Mouse (Mus musculus): ENCODE measurements around the gene Repin1. TPM values are rescaled to one million over a fixed set of nuclear protein-coding genes. Genes with fewer than 3 reads are reported as not detected.
"Not testable (repeated sequence)": the region's sequence is repeated elsewhere in the genome, so short reads cannot be mapped to it uniquely, and the experiment has no call there.

The Repin1 gene
- total RNA-seq, 2 experiments from 2014 or later = 24.3 to 27.7 TPM

DNA sequence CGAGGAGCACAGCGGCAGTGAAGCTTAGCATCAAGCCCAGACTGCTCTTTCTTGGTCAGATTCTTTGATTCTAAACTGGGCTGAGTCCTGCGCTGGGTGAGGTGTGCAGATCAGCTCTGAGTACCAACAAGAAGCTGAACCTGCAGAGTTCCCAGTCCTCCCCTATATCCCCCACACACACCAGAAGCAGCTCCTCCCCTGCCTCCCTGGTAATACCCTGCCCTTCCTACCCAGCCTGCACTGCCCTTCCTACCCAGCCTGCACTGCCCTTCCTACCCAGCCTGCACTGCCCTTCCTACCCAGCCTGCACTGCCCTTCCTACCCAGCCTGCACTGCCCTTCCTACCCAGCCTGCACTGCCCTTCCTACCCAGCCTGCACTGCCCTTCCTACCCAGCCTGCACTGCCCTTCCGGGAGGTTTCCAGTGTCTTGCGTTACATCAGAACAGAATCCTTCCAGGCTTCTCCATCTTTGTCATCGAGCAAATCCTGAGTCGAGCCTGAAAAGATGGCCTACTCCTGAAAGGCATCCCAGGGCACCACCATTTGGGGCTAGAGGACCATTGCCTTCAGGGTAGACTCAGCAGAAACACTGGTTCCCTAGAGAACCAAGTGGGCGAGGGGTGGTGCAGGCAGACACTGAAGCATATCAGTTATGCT is 28.6 kb downstream of the Repin1 start:
- intact Hi-C loops (cut with DNase I); DNase-seq: not testable (repeated sequence)

GRCm38 (mm10) chr6:48623460-48623859 is 29.8 kb downstream of the Repin1 start:
- intact Hi-C loops (cut with DNase I) = no loop called here
- DNase-seq = no peak

DNA sequence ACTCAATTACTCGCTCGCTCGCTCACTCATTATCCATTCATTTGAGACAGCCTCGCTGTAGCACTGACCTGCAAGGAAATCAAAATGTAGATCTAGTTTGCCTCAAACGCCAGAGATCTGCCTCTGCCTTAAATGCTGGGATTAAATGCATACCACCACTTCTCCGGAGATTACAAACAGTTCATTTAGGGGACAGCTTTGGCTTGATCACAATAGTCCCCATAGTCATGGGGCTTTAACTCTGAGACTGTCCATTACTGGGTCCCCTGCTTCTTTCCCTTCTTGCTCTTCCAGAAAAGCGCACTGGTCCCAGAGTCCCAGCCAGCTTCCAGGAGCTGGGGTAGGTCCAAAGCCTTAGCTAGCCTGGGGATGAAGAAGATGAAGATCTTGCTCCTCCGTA is 32.8 kb downstream of the Repin1 start, which contains the start of gene AI854703:
TSS of gene AI854703 (plus strand) at position 301 of the 400 bp plus-strand sequence.
- intact Hi-C loops (cut with DNase I) = loop anchor here (2.0 kb wide), 1 partner anchor 24 kb away; the partner anchor contains the start of gene Zfp775
- DNase-seq = no peak

DNA sequence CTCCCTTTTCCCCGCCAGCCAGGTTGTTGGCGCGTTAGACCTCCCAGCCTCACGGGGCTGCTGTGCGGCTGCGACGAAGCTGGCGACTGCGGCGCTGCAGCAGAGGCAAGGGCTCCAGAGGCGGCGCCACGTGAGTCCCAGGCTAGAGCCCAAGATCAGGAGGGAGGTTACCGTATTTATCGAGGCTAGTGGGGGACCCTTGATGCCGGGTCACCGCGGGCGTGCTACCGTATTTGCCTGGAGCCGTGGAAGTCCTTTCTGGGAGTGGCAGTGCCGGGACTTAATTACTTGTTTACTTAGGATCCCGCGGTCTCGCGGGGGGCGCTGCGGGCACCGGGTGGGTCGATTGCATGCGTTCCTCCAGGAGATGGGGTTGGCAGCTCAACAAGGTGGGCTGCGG is 33.3 kb downstream of the Repin1 start:
- intact Hi-C loops (cut with DNase I) = loop anchor here (2.0 kb wide), 1 partner anchor 24 kb away; the partner anchor contains the start of gene Zfp775
- DNase-seq = peak; percentile 52 to 60

- no peak for DNase-seq
Measured at GRCm38 (mm10) chr6:48627511-48627924, 33.8 kb downstream of the Repin1 start.

GRCm38 (mm10) chr6:48628377-48628776 is 34.7 kb downstream of the Repin1 start:
- intact Hi-C loops (cut with DNase I) = no loop called here
- DNase-seq = no peak

More at GRCm38 (mm10) chr6:48627511-48627924, 33.8 kb downstream of the Repin1 start:
- intact Hi-C loops (cut with DNase I) = loop anchor here (2.0 kb wide), 1 partner anchor 25 kb away; the partner anchor contains the start of gene Zfp775

- peak in 1 of 2 experiments; percentile 14 for DNase-seq
- intact Hi-C loops (cut with DNase I) = no loop called here
Measured at GRCm38 (mm10) chr6:48628808-48629660, 35.4 kb downstream of the Repin1 start.

DNA sequence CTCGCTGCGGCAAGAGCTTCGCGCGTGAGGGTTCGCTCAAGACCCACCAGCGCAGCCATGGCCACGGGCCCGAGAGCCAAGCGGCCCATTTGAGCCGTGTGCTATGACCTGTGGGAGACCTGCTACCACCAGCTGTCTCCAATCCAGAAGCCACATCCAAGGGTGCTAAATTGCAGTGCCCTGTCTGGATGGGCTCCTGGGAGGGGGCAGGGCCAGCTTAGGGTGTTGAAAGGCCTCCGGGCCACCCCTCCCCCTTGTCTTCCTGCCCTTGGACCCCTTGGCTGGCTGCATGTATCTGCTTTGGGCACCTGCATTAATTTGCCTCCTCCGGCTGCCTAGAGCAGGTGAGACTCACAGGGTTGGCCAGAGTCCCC is 36.0 kb downstream of the Repin1 start:
- no peak for DNase-seq
- intact Hi-C loops (cut with DNase I) = no loop called here

DNA sequence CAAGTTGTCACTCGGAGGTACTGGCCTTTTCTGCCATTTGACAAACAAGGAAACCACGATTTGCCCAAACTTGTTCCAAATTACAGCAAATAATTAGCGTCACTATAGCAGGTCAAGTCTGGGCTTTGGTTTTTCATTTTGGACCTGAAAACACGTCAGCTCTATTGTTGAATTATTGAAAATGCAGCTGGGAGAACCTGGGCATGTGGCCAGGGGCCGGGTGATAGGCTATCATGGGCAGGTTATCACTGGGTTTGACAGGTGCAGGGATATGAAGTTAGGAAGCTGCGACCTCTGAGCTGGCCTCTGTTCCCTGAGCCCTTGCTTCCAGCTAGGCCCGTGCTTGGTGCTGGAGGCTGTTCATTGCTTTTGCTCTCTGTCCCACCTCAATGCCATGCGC is 37.1 kb downstream of the Repin1 start:
- intact Hi-C loops (cut with DNase I) = no loop called here
- no peak for DNase-seq

GRCm38 (mm10) chr6:48635105-48635504 is 41.4 kb downstream of the Repin1 start:
- DNase-seq = no peak
- intact Hi-C loops (cut with DNase I) = no loop called here

- DNase-seq = peak; percentile 52 to 71
- intact Hi-C loops (cut with DNase I) = no loop called here
Measured at GRCm38 (mm10) chr6:48636515-48636914, 42.8 kb downstream of the Repin1 start.

- no peak for DNase-seq
- intact Hi-C loops (cut with DNase I) = no loop called here
Measured at GRCm38 (mm10) chr6:48637811-48638500, 44.3 kb downstream of the Repin1 start.

- intact Hi-C loops (cut with DNase I) = no loop called here
- no peak for DNase-seq
Measured at GRCm38 (mm10) chr6:48638553-48638952, 44.9 kb downstream of the Repin1 start.

- DNase-seq = no peak
- intact Hi-C loops (cut with DNase I) = loop anchor here (2.0 kb wide), 1 partner anchor 59 kb away; no protein-coding TSS in a partner anchor
Measured at GRCm38 (mm10) chr6:48641391-48641790, 47.7 kb downstream of the Repin1 start.

DNA sequence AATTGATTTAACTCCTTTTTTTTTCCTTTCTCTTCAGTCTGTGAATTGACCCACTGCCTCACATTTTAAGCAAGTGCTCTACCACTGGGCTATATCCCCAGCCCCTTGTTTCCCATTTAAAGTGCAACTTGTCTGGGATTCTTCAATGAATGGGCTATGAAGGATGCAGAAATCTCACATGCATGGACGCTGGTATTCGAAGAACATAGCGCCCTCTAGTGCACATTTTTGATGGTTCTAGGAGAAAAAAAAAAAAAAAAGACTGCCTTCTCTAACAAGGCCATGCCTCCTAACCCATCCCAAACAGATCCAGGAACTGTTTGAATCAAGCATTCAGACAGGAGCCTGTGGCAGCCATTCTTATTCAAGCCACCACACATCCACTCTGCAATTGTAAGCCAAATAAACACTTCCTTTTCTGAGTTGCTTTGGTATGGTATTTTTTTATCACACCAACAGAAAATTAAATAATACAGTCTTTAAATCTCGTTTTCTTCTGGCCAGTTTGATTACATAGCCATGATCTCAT is 49.1 kb downstream of the Repin1 start:
- intact Hi-C loops (cut with DNase I) = loop anchor here (1.0 to 2.0 kb wide), 2 partner anchors 104 to 465 kb away; no protein-coding TSS in a partner anchor
- DNase-seq = peak; percentile 43 to 74

DNA sequence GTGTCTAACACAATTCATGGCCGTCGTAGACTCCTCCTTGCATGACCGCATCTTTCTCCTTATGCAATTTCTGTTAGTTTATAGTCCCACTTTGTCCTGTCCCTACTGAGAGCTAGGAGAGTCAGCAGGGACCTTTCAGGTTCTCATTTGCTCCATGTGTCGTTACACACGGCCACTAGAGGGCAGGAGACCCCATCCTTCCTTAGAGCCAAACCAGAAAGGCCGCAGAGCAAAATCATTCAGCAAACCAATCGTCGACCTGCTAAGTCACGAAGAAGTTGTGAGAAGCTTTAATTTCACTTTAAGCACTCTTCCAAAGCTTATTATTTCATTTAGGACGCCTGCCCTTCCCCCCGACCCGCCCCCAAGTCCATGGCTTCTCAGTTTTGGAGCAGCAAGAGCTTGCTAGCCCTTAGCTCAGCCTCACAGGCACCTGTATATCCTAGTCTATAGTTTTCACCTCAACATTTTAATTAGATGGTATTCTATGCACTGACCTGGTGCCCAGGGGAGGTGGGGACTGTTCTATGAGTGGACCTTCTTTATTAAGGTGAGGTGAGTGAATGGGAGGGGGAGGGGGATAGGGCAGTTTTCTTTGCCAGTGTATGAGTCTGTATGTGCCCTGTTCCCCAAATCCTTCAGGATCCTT is 52.1 kb downstream of the Repin1 start:
- intact Hi-C loops (cut with DNase I) = loop anchor here (1.0 to 5.0 kb wide), 5 partner anchors 37 to 312 kb away; partner anchors contain the start of gene Gimap4
- DNase-seq = peak; percentile 79 to 85

DNA sequence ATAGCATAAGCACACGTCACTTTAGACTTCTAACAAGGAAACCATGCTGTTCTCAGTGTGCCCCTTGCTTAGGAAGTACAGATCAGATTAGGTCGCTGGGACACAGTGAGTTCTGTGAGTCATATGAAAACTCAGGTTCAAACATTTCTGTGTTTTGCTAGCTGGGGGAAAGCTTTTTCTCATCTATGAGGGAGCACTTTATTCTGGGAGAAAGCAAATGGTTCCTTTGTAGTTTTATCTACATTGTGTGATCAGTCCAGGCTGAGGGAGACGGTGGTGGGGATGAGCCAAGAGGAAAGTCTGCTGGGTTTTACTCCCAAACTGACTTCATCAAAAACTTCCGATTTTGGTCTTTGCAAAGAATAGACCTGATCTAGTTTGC is 52.6 kb downstream of the Repin1 start:
- intact Hi-C loops (cut with DNase I) = loop anchor here (2.0 to 5.0 kb wide), 4 partner anchors 36 to 311 kb away; partner anchors contain the start of gene Gimap4
- no peak for DNase-seq

DNA sequence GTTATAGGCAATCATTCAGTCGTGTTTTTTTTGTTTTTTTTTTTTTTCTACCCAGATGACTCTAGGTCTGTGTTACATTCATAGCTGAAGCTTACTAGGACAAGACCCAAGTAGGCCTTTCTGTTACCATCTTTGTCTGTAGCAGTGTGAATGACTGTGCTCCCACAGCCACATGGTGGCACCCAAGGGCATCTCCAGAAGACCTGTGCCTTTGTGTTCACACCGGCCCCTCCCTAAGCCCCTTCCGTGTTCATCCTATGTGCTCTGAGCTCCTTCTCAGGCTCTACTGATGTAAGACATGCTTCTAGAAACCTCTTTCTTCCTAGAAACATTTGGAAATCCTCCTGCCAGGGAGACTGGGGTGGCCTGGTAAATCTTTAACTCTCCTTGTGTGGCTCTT is 53.3 kb downstream of the Repin1 start, which contains the start of gene Gimap8:
TSS of gene Gimap8 (plus strand) at position 240 of the 400 bp plus-strand sequence.
- peak; percentile 65 to 71 for DNase-seq
- intact Hi-C loops (cut with DNase I) = loop anchor here (1.0 to 5.0 kb wide), 5 partner anchors 35 to 310 kb away; partner anchors contain the start of genes Gimap4 and Gimap5

GRCm38 (mm10) chr6:48647611-48648010 is 53.9 kb downstream of the Repin1 start:
- intact Hi-C loops (cut with DNase I) = loop anchor here (1.0 to 5.0 kb wide), 5 partner anchors 35 to 310 kb away; partner anchors contain the start of genes Gimap4 and Gimap5
- DNase-seq = no peak
